Mouse (Mus musculus) myocyte (in vitro differentiated cells): ENCODE measurements around the gene Hoxc11. TPM values are rescaled to one million over a fixed set of nuclear protein-coding genes. Genes with fewer than 3 reads are reported as not detected.

Experiments
- H3K27me3 ChIP-seq: one replicate; pipeline ENCODE4 v1.6.1; 2011; ENCODE audit not compliant: control insufficient read depth, insufficient read depth, insufficient read length
- H3K36me3 ChIP-seq: one replicate; pipeline ENCODE4 v1.6.1; 2011; ENCODE audit not compliant: control insufficient read depth, insufficient read depth
- H3K4me2 ChIP-seq: one replicate; pipeline ENCODE4 v1.6.1; 2011; ENCODE audit warnings: low read depth, control low read depth
- H3K4me3 ChIP-seq: one replicate; pipeline ENCODE4 v1.5.1; 2011; ENCODE audit warnings: mild to moderate bottlenecking, control low read depth, moderate library complexity
- H3K79me2 ChIP-seq: one replicate; pipeline ENCODE4 v1.6.1; 2011; ENCODE audit not compliant: control insufficient read depth, insufficient read depth
- H3ac ChIP-seq: one replicate; pipeline ENCODE4 v1.6.1; 2011; ENCODE audit not compliant: control insufficient read depth, insufficient read length
- CEBPB ChIP-seq: IDR thresholded peaks from 2 replicates; pipeline ENCODE4 v1.6.1; 2011; ENCODE audit warnings: mild to moderate bottlenecking, moderate library complexity; ENCODE audit not compliant: poor library complexity, insufficient read depth, severe bottlenecking
- E2F4 ChIP-seq: IDR thresholded peaks from one replicate; pipeline ENCODE4 v1.6.1; 2011; ENCODE audit warnings: mild to moderate bottlenecking, control low read depth, moderate library complexity; ENCODE audit not compliant: insufficient read depth
- MAX ChIP-seq: IDR thresholded peaks from one replicate; pipeline ENCODE4 v1.6.1; 2011; ENCODE audit warnings: low read depth, mild to moderate bottlenecking, control low read depth
- MYOD1 ChIP-seq, 3 experiments: IDR thresholded peaks; one replicate each; pipeline ENCODE4 v1.6.1; 2011; ENCODE audit warnings: control low read depth in 2 of 3, low read depth in 2 of 3, mild to moderate bottlenecking in 2 of 3, moderate library complexity in 1 of 3; ENCODE audit not compliant: insufficient read length in 2 of 3, control insufficient read depth in 1 of 3
- MYOG ChIP-seq, 3 experiments: IDR thresholded peaks; one replicate each; pipeline ENCODE4 v1.6.1; 2011; ENCODE audit warnings: control low read depth in 2 of 3, low read depth in 2 of 3, mild to moderate bottlenecking in 2 of 3; ENCODE audit not compliant: insufficient read length in 2 of 3, control insufficient read depth in 1 of 3, insufficient read depth in 1 of 3
- POLR2A ChIP-seq: IDR thresholded peaks from one replicate; pipeline ENCODE4 v1.6.1; 2011; ENCODE audit warnings: low read depth, mild to moderate bottlenecking, control low read depth, moderate library complexity; ENCODE audit not compliant: insufficient read length
- POLR2AphosphoS2 ChIP-seq: IDR thresholded peaks from one replicate; pipeline ENCODE4 v1.6.1; 2011; ENCODE audit warnings: low read depth, control low read depth; ENCODE audit not compliant: insufficient read length
- REST ChIP-seq: IDR thresholded peaks from one replicate; pipeline ENCODE4 v1.6.1; 2011; ENCODE audit warnings: mild to moderate bottlenecking, control low read depth, moderate library complexity; ENCODE audit not compliant: insufficient read depth, insufficient read length
- SRF ChIP-seq: IDR thresholded peaks from one replicate; pipeline ENCODE4 v1.6.1; 2011; ENCODE audit warnings: low read depth; ENCODE audit not compliant: control insufficient read depth, insufficient read length
- TCF12 ChIP-seq: IDR thresholded peaks from one replicate; pipeline ENCODE4 v1.6.1; 2011; ENCODE audit warnings: mild to moderate bottlenecking, control low read depth; ENCODE audit not compliant: poor library complexity, insufficient read depth, severe bottlenecking
- TCF3 ChIP-seq: IDR thresholded peaks from one replicate; pipeline ENCODE4 v1.6.1; 2011; ENCODE audit warnings: low read depth, control low read depth; ENCODE audit not compliant: insufficient read length
- USF1 ChIP-seq: IDR thresholded peaks from one replicate; pipeline ENCODE4 v1.6.1; 2011; ENCODE audit warnings: low read depth, mild to moderate bottlenecking, control low read depth, moderate library complexity
- polyA plus RNA-seq: library from polyadenylated mRNA; unstranded; fragments of >200 nt; fragmentation: generic; extraction: Trizol; gene quantifications from one replicate; pipeline ENCODE4 v1.2.1, GENCODE M21; 2012; ENCODE audit warnings: missing spikeins

Hoxc11 gene
- polyA plus RNA-seq, 1 experiment, result 20.5 TPM

DNA sequence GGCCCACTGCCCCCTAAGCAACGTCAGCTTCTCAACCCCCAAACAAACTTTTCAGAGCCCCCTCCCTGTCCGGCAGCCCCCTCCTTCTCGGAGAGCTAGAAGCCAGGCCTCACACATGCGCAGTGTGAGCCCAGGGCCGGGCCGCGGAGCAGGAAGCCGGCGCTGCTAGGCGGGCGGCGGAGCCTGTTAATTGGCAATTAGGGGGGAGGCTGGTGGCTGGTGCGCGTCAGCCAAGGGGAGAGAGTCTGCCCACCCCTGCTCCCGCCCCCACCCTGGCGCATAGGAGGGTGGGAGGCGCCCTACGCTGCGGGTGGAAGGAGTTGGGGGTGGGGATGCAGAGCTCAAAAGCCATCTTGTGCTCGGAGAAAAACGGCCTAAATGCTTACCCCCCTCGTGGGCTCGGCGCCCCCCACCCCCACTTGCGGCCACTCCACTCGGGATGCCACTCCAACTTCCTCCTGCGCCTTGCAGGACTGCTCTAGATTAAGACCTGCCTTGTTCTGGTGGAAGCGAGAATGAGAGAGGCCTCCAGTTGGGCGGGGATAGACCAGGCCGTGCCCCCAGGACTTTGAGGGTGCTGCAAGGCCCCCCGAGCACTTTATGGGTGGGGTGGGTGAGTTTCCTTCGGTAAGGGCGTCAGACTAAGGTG, 45.1 kb downstream of the Hoxc11 start:
- peak overlapping the region; percentile 73 for H3K4me3 ChIP-seq
- no peak for TF ChIP-seq TCF3
- peak; percentile 94 for TF ChIP-seq POLR2AphosphoS2
- TF ChIP-seq TCF12, result no peak
- no peak for TF ChIP-seq CEBPB
- TF ChIP-seq MYOD1 (IDR thresholded peaks at IDR 0.05; ENCODE audit: control insufficient read depth in 1 of 3, insufficient read length in 2 of 3, low read depth in 2 of 3), result peak in 1 of 3 experiments; percentile 32
- TF ChIP-seq POLR2A, result peak; percentile 59
- peaks cover 61% of the 10 kb centered on the region for H3K79me2 ChIP-seq
- peak overlapping the region; percentile 98 for H3K4me2 ChIP-seq
- peak overlapping the region; percentile 17 for H3ac ChIP-seq
- H3K36me3 ChIP-seq, result no peaks in the 10 kb centered on the region
- no peaks in the 10 kb centered on the region for H3K27me3 ChIP-seq

DNA sequence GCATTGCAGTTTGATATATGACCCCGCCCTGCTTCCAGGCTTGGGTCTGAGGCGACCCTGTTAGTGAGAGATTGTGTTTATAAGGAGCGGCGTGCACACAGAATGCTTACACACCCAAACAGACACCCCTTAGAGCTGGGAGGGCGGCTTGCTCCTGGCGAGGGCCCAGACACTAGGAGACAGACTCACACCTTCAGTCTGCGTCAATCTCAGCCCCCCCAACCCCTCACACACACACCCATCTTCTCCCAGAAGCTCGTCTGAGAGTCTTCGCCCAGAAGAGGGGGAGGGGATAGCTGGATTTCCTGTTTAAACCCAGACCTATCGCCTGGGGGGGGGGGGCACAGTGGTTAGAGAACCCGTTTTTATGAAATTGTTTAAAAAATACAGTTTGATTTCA, 45.7 kb downstream of the Hoxc11 start:
- Histone ChIP-seq H3K4me2 (peak overlapping the region; percentile 98), H3K79me2 (peaks cover 67% of the 10 kb centered on the region), H3K27me3 (no peaks in the 10 kb centered on the region), H3ac (peak overlapping the region; percentile 35), H3K4me3 (peak overlapping the region; percentile 73), H3K36me3 (no peaks in the 10 kb centered on the region)
- TF ChIP-seq REST (no peak), USF1 (no peak), MYOD1 (IDR thresholded peaks at IDR 0.05; ENCODE audit: control insufficient read depth in 1 of 3, insufficient read length in 2 of 3, low read depth in 2 of 3) (no peak), CEBPB (no peak; the same call in 1 of the 2 replicates), POLR2A (peak; percentile 75), TCF12 (no peak), E2F4 (no peak), POLR2AphosphoS2 (peak; percentile 84)

DNA sequence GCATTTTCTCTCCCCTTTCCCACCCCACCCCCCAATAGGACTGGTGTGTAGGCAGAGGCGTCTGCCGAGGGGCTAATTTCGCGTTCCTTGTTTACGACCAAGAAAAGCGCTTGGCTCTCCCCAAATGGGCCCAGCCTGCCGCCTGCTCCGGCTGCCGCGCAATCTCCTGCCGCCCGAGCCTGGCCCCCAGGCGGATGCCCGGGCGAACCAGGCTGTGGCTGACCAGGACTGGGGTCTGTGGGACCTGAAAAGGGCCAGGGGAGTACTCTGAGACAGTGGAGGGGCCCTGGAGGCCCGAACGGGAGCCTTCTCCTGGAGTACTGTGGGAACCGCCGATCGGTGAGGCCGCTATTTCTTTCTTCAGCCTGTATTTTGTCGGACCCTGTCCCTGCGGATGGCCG, 46.3 kb downstream of the Hoxc11 start:
- no peaks in the 10 kb centered on the region for H3K27me3 ChIP-seq
- H3K36me3 ChIP-seq, result no peaks in the 10 kb centered on the region
- TF ChIP-seq E2F4 (no peak), MYOD1 (IDR thresholded peaks at IDR 0.05; ENCODE audit: control insufficient read depth in 1 of 3, insufficient read length in 2 of 3, low read depth in 2 of 3) (no peak), TCF3 (no peak), SRF (no peak), CEBPB (no peak), POLR2A (peak; percentile 49), TCF12 (no peak), POLR2AphosphoS2 (peak; percentile 7)
- H3ac ChIP-seq, result peak overlapping the region; percentile 35
- peak overlapping the region; percentile 73 for H3K4me3 ChIP-seq
- peak overlapping the region; percentile 98 for H3K4me2 ChIP-seq
- H3K79me2 ChIP-seq, result peaks cover 67% of the 10 kb centered on the region

DNA sequence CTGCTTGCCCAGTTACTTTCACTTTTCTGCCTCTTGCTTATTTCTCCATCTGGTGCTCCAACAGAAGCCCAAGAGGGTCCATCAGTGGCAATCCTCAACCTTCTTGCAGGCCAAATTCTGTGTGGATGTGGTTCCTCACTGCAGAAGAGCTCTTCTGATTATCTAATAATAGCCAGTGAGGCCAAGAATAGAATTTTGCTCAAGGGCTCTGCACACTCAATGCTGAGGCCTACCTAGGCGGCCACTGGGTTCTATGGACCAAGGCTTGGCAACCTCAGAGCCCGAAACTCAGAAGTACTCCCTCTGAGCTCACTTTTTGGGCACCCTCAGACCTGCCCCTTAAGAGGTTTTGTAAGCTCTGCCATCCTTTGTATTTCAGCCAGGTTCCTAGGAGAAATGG, 47.1 kb downstream of the Hoxc11 start:
- peak overlapping the region; percentile 35 for H3ac ChIP-seq
- H3K27me3 ChIP-seq, result no peaks in the 10 kb centered on the region
- no peaks in the 10 kb centered on the region for H3K36me3 ChIP-seq
- TF ChIP-seq TCF3, result no peak
- no peak for TF ChIP-seq POLR2AphosphoS2
- no peak for TF ChIP-seq MYOG (IDR thresholded peaks at IDR 0.05; ENCODE audit: control insufficient read depth in 1 of 3, insufficient read depth in 1 of 3, insufficient read length in 2 of 3, low read depth in 2 of 3)
- no peak for TF ChIP-seq TCF12
- TF ChIP-seq MAX, result no peak
- no peak for TF ChIP-seq MYOD1 (IDR thresholded peaks at IDR 0.05; ENCODE audit: control insufficient read depth in 1 of 3, insufficient read length in 2 of 3, low read depth in 2 of 3)
- no peak for TF ChIP-seq SRF
- no peak for TF ChIP-seq POLR2A
- TF ChIP-seq E2F4, result no peak
- TF ChIP-seq REST, result no peak
- TF ChIP-seq USF1, result no peak
- TF ChIP-seq CEBPB, result no peak
- peak overlapping the region; percentile 73 for H3K4me3 ChIP-seq
- H3K79me2 ChIP-seq, result peaks cover 69% of the 10 kb centered on the region
- H3K4me2 ChIP-seq, result peak overlapping the region; percentile 98

DNA sequence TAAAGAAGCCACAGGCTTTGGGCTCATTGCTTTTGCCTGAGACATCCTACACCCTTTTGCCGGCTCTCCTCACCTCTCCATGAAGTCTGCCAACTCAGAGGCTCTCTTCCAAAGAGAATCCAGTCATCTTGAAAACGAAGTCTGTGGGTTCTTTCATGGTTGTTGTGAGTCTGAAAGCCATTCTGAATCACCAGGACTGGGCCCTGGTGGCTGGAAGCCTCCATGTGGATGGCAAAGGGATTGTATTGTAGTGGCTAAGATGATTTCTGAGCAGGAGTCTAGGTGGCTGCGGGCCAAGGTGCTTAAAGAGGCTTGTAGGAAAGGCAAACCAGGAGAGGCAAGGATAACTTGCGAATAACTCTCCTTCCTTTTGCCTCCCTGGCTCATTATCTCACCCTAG, 47.9 kb downstream of the Hoxc11 start:
- peak overlapping the region; percentile 73 for H3K4me3 ChIP-seq
- TF ChIP-seq TCF3 (no peak), SRF (no peak), MYOD1 (IDR thresholded peaks at IDR 0.05; ENCODE audit: control insufficient read depth in 1 of 3, insufficient read length in 2 of 3, low read depth in 2 of 3) (no peak), POLR2A (no peak), MYOG (IDR thresholded peaks at IDR 0.05; ENCODE audit: control insufficient read depth in 1 of 3, insufficient read depth in 1 of 3, insufficient read length in 2 of 3, low read depth in 2 of 3) (no peak), TCF12 (no peak), USF1 (no peak), E2F4 (no peak), POLR2AphosphoS2 (no peak), REST (no peak), MAX (no peak), CEBPB (no peak)
- peaks cover 74% of the 10 kb centered on the region for H3K79me2 ChIP-seq
- peak overlapping the region; percentile 98 for H3K4me2 ChIP-seq
- no peaks in the 10 kb centered on the region for H3K36me3 ChIP-seq
- no peak overlapping the region for H3ac ChIP-seq
- no peaks in the 10 kb centered on the region for H3K27me3 ChIP-seq
